Mouse (Mus musculus) lung, adult 2 months (tissue): ENCODE measurements around the gene Ccdc188.

ENCODE experiments used
- CTCF ChIP-seq: fragments of 200-500 bp; IDR thresholded peaks from 2 replicates; pipeline ENCODE4 v1.5.1; 2011; ENCODE audit warnings: mild to moderate bottlenecking, low read length, control low read depth; ENCODE audit not compliant: insufficient read depth
- POLR2A ChIP-seq: fragments of 200-500 bp; IDR thresholded peaks from 2 replicates; pipeline ENCODE4 v1.6.1; 2011; ENCODE audit warnings: low read depth, mild to moderate bottlenecking, control low read depth, low read length, borderline replicate concordance; ENCODE audit errors: extremely low read depth

- no peak for TF ChIP-seq CTCF
- no peak for TF ChIP-seq POLR2A
Observed at GRCm38 (mm10) chr16:18200062-18200461, 17.6 kb upstream of the Ccdc188 start.
